Mouse (Mus musculus): ENCODE results near the gene Magi2. TPM values are rescaled to one million over a fixed set of nuclear protein-coding genes. Genes with fewer than 3 reads are reported as not detected.
A peak's percentile ranks its signal among the peaks of the same experiment; 100 is the strongest.

The Magi2 gene
- polyA plus RNA-seq, 1 experiment from 2014 or later, result 37.7 TPM

DNA sequence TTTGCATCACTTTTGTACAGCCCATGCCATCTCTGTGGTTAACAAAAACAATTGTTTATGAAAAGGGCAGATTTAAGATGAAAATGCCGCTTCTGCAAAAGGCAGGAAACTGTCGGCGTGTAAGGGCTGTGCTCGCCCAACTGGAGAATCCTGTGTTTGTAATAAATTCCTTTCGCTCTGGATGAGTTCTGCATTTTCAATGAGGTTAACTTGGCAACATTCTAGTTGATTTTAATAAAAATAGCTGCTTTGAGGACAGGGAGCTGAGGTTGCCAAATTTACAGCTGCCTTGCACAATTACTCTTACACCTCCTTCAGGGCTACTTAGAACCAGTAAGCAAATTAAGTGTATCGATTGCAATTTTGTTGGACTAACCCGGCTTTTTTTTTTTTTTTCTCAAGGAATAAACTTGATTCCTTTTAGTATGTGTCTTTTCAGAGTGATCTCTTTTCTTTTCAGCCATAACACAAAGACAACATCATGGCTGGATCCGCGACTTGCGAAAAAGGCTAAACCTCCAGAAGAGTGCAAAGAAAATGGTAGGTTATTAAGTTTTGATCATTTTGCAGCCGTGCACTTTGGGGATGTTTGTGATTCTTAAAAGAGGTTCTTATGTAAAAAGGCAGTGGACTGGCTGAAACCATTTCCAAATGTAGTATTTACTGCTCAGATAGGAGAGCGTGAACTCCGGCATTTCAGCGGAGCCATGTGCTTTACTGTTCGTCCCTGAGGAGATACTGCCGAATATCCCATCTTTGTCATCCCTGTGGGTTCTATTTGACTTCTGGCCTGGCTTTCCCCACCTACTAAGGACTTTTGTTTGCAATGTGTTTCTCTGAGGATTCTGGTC, 1001.3 kb downstream of the Magi2 start:
- Histone ChIP-seq H3K27ac (ENCODE audit: low read length) (peak overlapping the region; percentile 48), H3K4me3 (replicated peaks; ENCODE audit: low read length) (peak overlapping the region; percentile 38), H3K9ac (replicated peaks; ENCODE audit: low read depth, low read length) (peak overlapping the region; percentile 30), H3K27me3 (replicated peaks; ENCODE audit: control insufficient read depth, insufficient read depth, low read length) (no peaks in the 10 kb centered on the region), H3K4me1 (replicated peaks; ENCODE audit: control insufficient read depth, insufficient read depth, low read length) (peaks cover 24% of the 10 kb centered on the region), H3K36me3 (ENCODE audit: control insufficient read depth, insufficient read depth) (no peaks in the 10 kb centered on the region), H3K4me2 (ENCODE audit: low read length) (peak overlapping the region; percentile 47), H3K9me3 (ENCODE audit: control insufficient read depth, low read length) (no peaks in the 10 kb centered on the region)
- peak; percentile 89 for ATAC-seq
- 14% methylated on average over 16 of the region's 16 CpGs for WGBS

DNA sequence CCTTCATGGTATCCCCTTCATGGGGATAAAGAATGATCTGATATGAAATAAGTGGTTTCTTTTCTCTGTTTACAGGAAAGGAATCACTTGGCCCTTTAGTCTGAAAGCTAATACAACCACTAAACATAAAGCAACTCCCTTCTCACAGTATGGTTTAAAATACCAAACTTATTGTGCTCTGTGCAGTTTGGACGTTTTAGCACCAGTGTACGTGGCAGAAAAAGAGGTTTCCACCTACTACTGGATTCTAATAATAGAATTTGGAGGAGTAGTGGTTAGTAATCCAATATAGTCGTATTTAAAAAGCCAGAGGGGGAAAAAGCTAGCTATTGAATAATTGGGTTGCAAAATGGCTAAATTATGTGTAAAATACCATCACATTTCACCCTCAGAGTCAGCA, 1005.1 kb downstream of the Magi2 start:
- H3K27ac ChIP-seq (ENCODE audit: low read length), result no peak overlapping the region
- H3K9me3 ChIP-seq (ENCODE audit: control insufficient read depth, low read length), result no peaks in the 10 kb centered on the region
- H3K9ac ChIP-seq (replicated peaks; ENCODE audit: low read depth, low read length), result no peak overlapping the region
- WGBS, result 64% methylated on average over 3 of the region's 3 CpGs
- no peak for ATAC-seq
- H3K27me3 ChIP-seq (replicated peaks; ENCODE audit: control insufficient read depth, insufficient read depth, low read length), result no peaks in the 10 kb centered on the region
- peaks cover 17% of the 10 kb centered on the region for H3K4me1 ChIP-seq (replicated peaks; ENCODE audit: control insufficient read depth, insufficient read depth, low read length)
- no peaks in the 10 kb centered on the region for H3K36me3 ChIP-seq (ENCODE audit: control insufficient read depth, insufficient read depth)
- H3K4me3 ChIP-seq (replicated peaks; ENCODE audit: low read length), result no peak overlapping the region
- no peak overlapping the region for H3K4me2 ChIP-seq (ENCODE audit: low read length)

DNA sequence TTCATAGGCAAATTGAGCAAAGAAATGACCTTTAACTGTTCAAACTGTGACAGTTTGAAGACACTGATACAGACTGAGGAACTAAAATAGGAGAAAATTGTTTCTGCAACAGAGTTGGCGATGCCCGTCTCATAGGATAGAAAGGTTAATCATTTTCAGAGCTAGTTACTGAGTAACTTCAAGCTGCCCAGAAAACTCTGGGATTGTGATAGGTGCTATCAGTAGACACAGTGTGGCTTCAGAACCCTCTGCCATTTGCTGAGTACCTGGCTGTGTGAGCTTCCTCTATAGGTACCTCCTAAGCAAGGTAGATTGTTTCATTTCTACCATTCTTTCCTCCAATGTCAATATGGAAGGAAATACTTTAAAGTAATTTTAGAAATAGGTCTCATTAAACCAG, 1014.7 kb downstream of the Magi2 start:
- H3K4me3 ChIP-seq (replicated peaks; ENCODE audit: low read length), result no peak overlapping the region
- 85% methylated on average over 2 of the region's 2 CpGs for WGBS
- no peak for ATAC-seq

DNA sequence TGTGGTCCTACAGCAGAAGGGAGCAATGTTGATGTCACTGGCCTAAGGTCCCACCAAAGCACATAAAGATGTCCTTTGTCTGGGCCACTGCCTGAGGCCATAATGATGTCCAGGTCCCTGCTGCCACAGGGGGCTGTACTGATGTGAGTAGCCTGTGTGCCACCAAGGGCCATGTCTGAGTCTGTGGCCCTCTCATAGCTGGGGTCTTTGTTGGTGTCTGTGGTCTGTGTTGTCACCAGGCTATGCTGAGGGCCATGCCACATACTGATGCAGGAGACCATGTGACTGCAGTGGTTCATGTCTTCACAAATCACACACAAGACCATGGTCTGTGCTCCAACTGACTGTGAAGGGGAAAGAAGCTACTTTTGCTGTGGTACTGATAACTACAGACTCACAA, 1015.7 kb downstream of the Magi2 start:
- Histone ChIP-seq H3K27me3 (replicated peaks; ENCODE audit: control insufficient read depth, insufficient read depth, low read length) (no peaks in the 10 kb centered on the region), H3K4me2 (ENCODE audit: low read length) (no peak overlapping the region), H3K9ac (replicated peaks; ENCODE audit: low read depth, low read length) (no peak overlapping the region), H3K36me3 (ENCODE audit: control insufficient read depth, insufficient read depth) (no peaks in the 10 kb centered on the region), H3K4me1 (replicated peaks; ENCODE audit: control insufficient read depth, insufficient read depth, low read length) (no peaks in the 10 kb centered on the region), H3K9me3 (ENCODE audit: control insufficient read depth, low read length) (no peaks in the 10 kb centered on the region), H3K27ac (ENCODE audit: low read length) (no peak overlapping the region), H3K4me3 (replicated peaks; ENCODE audit: low read length) (no peak overlapping the region)
- ATAC-seq, result no peak

More for the DNA sequence above, 1014.7 kb downstream of the Magi2 start:
- H3K4me2 ChIP-seq (ENCODE audit: low read length), result no peak overlapping the region
- H3K9ac ChIP-seq (replicated peaks; ENCODE audit: low read depth, low read length), result no peak overlapping the region
- no peaks in the 10 kb centered on the region for H3K9me3 ChIP-seq (ENCODE audit: control insufficient read depth, low read length)
- H3K27me3 ChIP-seq (replicated peaks; ENCODE audit: control insufficient read depth, insufficient read depth, low read length), result no peaks in the 10 kb centered on the region
- H3K36me3 ChIP-seq (ENCODE audit: control insufficient read depth, insufficient read depth), result no peaks in the 10 kb centered on the region
- H3K4me1 ChIP-seq (replicated peaks; ENCODE audit: control insufficient read depth, insufficient read depth, low read length), result no peaks in the 10 kb centered on the region
- no peak overlapping the region for H3K27ac ChIP-seq (ENCODE audit: low read length)

DNA sequence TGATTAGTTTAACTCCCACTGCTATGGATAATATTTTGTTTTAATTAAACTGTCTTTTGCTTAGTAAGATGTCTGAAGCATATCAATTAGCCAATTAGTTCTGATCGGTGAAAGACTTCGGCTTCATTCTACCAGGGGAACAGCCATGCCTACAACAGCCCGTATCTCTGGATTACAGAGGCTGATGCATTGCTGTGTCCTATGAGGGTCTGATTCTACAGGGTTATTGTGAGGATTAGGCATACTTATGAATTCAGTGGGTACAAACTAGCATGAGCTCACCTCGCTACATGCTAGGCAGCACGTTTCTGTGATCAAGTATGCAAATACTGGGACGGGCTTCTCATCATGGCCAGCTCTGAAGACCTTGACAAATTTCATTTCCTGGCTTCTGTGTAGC, 1022.5 kb downstream of the Magi2 start:
- H3K9me3 ChIP-seq (ENCODE audit: control insufficient read depth, low read length), result no peaks in the 10 kb centered on the region
- ATAC-seq, result no peak
- WGBS, result 80% methylated on average over 6 of the region's 6 CpGs
- no peaks in the 10 kb centered on the region for H3K27me3 ChIP-seq (replicated peaks; ENCODE audit: control insufficient read depth, insufficient read depth, low read length)
- H3K27ac ChIP-seq (ENCODE audit: low read length), result no peak overlapping the region
- H3K4me3 ChIP-seq (replicated peaks; ENCODE audit: low read length), result no peak overlapping the region
- no peak overlapping the region for H3K4me2 ChIP-seq (ENCODE audit: low read length)
- no peaks in the 10 kb centered on the region for H3K36me3 ChIP-seq (ENCODE audit: control insufficient read depth, insufficient read depth)
- no peak overlapping the region for H3K9ac ChIP-seq (replicated peaks; ENCODE audit: low read depth, low read length)
- no peaks in the 10 kb centered on the region for H3K4me1 ChIP-seq (replicated peaks; ENCODE audit: control insufficient read depth, insufficient read depth, low read length)

DNA sequence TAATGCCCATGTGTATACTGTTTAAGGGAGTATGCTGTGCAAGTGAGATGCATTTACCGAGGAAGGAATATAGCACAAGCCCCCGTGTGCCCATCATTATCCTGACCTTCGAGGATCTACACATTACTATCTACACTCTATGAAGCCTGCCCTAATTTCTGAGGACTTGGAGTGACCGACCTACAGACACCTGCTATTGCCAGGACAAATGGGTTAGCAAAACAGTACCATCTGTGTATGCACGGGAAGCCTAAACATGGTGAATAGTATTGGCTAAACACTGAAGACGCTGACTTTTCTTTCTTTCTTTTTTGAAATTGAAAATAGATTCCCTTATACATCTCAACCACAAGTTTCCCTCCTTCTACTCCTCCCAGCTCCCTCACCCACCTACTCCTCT, 1024.7 kb downstream of the Magi2 start:
- no peaks in the 10 kb centered on the region for H3K9me3 ChIP-seq (ENCODE audit: control insufficient read depth, low read length)
- 88% methylated on average over 6 of the region's 6 CpGs for WGBS
- no peak overlapping the region for H3K9ac ChIP-seq (replicated peaks; ENCODE audit: low read depth, low read length)
- no peaks in the 10 kb centered on the region for H3K4me1 ChIP-seq (replicated peaks; ENCODE audit: control insufficient read depth, insufficient read depth, low read length)
- H3K36me3 ChIP-seq (ENCODE audit: control insufficient read depth, insufficient read depth), result no peaks in the 10 kb centered on the region
- H3K4me3 ChIP-seq (replicated peaks; ENCODE audit: low read length), result no peak overlapping the region
- H3K27ac ChIP-seq (ENCODE audit: low read length), result no peak overlapping the region
- no peak for ATAC-seq
- no peaks in the 10 kb centered on the region for H3K27me3 ChIP-seq (replicated peaks; ENCODE audit: control insufficient read depth, insufficient read depth, low read length)
- H3K4me2 ChIP-seq (ENCODE audit: low read length), result no peak overlapping the region

DNA sequence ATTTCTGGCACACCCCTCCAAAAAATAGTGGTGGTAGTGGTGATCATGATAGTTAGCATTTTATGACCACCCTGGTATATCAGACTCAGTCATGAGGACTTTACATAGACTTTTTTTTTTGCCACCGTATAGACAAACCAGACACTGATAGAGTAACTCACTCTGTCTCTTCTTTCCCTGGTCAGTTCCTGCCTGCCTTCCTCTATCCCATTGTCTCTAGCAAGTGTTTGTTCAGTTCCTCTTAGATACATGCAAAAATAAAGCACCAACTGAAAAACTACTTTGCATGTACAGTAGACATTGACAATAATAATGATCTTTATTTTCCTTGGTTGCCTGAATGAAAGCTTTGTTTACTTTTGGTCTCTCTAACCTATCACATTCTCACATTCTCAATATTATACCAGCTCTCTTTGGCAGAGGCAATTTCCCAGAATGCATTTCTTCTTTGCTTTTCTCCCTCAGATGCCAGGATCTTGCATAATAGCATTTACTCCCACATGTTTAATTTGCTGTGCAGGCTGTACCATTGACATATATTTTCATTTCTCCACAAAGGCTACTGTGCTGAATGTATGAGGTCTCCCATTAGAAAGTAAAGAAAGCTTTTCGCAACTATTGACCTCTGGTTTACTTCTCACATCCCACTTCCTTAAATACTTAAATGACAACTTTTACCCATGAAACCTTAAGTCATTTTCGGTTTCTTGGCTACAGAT, 1029.5 kb downstream of the Magi2 start:
- 86% methylated on average over 3 of the region's 3 CpGs for WGBS
- Histone ChIP-seq H3K4me3 (replicated peaks; ENCODE audit: low read length) (no peak overlapping the region), H3K27ac (ENCODE audit: low read length) (no peak overlapping the region), H3K9ac (replicated peaks; ENCODE audit: low read depth, low read length) (no peak overlapping the region), H3K36me3 (ENCODE audit: control insufficient read depth, insufficient read depth) (no peaks in the 10 kb centered on the region), H3K4me2 (ENCODE audit: low read length) (no peak overlapping the region), H3K9me3 (ENCODE audit: control insufficient read depth, low read length) (no peaks in the 10 kb centered on the region), H3K27me3 (replicated peaks; ENCODE audit: control insufficient read depth, insufficient read depth, low read length) (no peaks in the 10 kb centered on the region), H3K4me1 (replicated peaks; ENCODE audit: control insufficient read depth, insufficient read depth, low read length) (no peaks in the 10 kb centered on the region)
- ATAC-seq, result no peak

DNA sequence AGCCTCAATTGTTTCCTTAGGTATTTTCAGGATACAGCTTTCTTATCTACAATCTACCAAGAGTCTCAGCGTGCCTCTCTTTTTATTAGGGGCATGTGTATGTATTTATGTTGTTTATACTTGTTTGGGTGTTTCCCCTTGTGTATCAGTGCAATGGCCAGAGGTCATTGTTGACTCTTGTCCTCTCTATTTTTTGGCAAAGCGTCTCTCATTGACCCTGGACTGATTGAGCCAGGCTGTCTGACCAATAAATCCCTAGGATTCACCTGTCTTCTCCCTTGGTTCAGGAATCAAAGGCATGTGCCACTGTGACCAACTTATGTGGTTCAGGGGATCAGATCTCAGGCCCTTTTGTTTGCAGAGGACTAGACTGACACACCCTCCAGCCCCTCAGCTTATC, 1030.1 kb downstream of the Magi2 start:
- WGBS, result 78% methylated on average over 2 of the region's 2 CpGs
- H3K27ac ChIP-seq (ENCODE audit: low read length), result no peak overlapping the region
- ATAC-seq, result no peak

DNA sequence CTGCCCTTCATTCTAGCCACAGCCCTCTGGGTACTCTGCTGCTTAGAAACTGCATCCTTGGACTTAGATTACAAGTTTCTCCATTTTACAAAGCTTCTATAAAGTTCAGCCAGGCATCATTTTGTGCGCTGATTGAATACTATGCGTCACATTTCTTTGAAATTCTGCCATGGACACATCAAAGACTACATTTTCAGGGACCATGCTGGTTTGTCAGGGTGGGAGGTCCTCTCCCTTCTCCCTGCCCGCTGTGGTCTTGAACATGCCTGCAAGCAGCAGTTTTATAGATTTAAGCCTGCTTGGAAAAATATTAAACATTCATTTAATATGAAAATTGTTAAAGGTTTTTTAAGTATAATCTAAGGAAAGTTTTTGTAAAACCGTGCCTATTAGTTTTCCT, 1030.6 kb downstream of the Magi2 start:
- ATAC-seq, result no peak
- WGBS, result 80% methylated on average over 4 of the region's 4 CpGs
- H3K27ac ChIP-seq (ENCODE audit: low read length), result no peak overlapping the region
- no peaks in the 10 kb centered on the region for H3K36me3 ChIP-seq (ENCODE audit: control insufficient read depth, insufficient read depth)
- no peak overlapping the region for H3K4me2 ChIP-seq (ENCODE audit: low read length)
- H3K9me3 ChIP-seq (ENCODE audit: control insufficient read depth, low read length), result no peaks in the 10 kb centered on the region
- no peak overlapping the region for H3K4me3 ChIP-seq (replicated peaks; ENCODE audit: low read length)
- no peaks in the 10 kb centered on the region for H3K4me1 ChIP-seq (replicated peaks; ENCODE audit: control insufficient read depth, insufficient read depth, low read length)
- no peaks in the 10 kb centered on the region for H3K27me3 ChIP-seq (replicated peaks; ENCODE audit: control insufficient read depth, insufficient read depth, low read length)
- no peak overlapping the region for H3K9ac ChIP-seq (replicated peaks; ENCODE audit: low read depth, low read length)

More for the DNA sequence above, 1030.1 kb downstream of the Magi2 start:
- H3K9me3 ChIP-seq (ENCODE audit: control insufficient read depth, low read length), result no peaks in the 10 kb centered on the region
- no peaks in the 10 kb centered on the region for H3K36me3 ChIP-seq (ENCODE audit: control insufficient read depth, insufficient read depth)
- no peaks in the 10 kb centered on the region for H3K27me3 ChIP-seq (replicated peaks; ENCODE audit: control insufficient read depth, insufficient read depth, low read length)
- no peak overlapping the region for H3K4me2 ChIP-seq (ENCODE audit: low read length)
- no peaks in the 10 kb centered on the region for H3K4me1 ChIP-seq (replicated peaks; ENCODE audit: control insufficient read depth, insufficient read depth, low read length)
- no peak overlapping the region for H3K4me3 ChIP-seq (replicated peaks; ENCODE audit: low read length)
- no peak overlapping the region for H3K9ac ChIP-seq (replicated peaks; ENCODE audit: low read depth, low read length)
